Mouse (Mus musculus): ENCODE data around the gene Gm28919. TPM values are rescaled to one million over a fixed set of nuclear protein-coding genes. Genes with fewer than 3 reads are reported as not detected.

Gene Gm28919
- not detected for polyA plus RNA-seq (2017; shearing (Covaris generic))

GRCm38 (mm10) chrY:6583246-6583645 is at the start of gene Gm28919:
TSS of gene Gm28919 (plus strand) at chrY:6583546.

Other genes starting within 250 kb of the Gm28919 start
- not detected for gene Gm21719, start 99.3 kb downstream of the Gm28919 start, polyA plus RNA-seq (2017; shearing (Covaris generic))

All from activated CD4-positive, CD25-positive, alpha-beta regulatory T cell, adult 9 weeks (primary cell).